Mouse (Mus musculus) CH12F3 (cell line): ENCODE data around the gene Gclc.

ENCODE experiments used
- in situ Hi-C: fragments of 300-500 bp; cut with MboI; formaldehyde crosslinking; loops from 2 replicates; pipeline ENCODE4 v1.14.3; 2020; ENCODE audit warnings: low sequenced_read_pairs

Gene Gclc

DNA sequence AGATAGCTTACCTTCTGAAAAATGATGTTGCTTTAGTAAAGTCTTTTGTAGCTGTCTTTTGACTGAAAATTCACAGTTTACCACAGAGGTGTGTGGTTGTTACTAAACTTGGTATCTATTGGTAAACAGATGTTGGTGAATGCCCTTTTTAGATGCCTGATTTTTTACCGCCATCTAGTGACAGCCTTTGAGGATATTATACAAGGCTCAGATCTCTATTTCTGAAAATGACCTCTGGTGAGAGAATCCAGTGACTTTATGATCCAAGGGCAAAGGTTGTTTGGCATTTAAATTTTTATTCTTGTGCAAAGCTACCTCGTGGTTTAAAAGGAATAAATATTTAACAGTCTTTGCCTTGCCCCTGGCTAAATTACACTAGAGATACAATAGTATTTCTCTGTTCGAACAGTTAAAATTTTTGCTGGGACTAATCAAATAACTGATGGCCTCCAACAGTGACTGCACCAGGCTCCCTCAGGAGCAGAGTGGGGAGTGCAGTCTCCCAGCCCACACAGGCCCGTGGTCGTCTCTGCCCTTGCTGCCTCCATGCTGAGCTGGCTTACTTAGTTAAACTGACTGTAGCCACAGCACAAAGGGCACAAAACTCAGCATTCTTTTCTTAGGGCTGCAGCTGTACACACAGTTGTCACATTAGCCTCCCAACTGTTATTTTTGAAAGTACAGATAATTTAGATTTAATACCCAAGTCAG, 27.3 kb downstream of the Gclc start:
- in situ Hi-C loops: no loop called here

DNA sequence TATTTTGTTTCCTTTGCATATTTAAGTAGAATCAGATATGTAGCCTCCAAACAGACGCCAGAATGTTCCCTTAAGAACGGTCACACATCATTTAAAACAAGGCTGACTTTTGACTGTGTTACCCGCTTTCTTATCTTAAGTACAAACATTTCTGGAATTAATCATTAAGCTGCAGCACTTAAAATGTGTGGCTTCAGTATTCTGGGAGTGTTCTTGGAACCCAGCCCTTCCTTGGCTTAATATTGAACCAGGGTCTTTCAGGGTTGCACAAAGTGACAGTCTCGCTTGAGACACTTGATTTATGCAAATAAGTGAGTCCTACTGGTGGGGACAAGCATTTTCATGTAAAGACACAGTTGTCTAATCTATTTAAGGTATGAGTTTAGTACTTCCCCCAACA, 27.9 kb downstream of the Gclc start:
- in situ Hi-C loops: no loop called here

DNA sequence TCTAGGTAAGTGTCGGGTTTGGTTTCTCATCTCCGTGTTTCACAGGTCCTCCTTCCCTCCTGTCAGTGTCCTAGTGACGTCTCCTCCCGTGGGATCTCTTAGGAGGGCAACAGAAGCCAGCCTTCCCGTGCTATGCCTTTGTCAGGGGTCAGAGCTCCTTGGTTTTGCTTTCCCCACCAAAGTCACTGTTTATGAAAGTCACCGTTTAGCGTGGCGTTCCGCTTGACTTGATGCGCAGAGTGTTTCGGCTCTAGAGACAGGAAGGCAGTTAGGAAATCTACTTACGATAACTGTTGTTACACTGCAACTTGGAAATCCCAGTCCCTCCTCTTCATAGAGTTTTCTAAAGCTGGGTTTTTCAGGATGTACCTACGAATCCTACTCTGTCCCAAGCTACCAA, 28.7 kb downstream of the Gclc start:
- in situ Hi-C loops: no loop called here

DNA sequence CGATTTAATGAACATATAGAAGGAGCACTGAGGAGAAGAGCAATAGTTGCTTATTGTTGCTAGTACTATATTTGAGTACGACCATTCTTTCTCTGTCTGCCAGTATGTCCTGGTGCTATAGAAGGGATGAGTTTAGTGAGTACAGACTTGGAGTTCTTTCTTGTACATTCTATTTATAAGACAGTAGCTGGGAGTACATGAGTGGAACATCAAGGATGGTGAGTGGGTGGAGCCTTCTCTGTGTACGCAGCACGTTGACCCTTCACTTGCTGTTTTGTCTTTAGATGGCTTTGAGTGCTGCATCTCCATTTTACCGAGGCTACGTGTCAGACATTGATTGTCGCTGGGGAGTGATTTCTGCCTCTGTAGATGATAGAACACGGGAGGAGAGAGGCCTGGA, 31.1 kb downstream of the Gclc start:
- in situ Hi-C loops: no loop called here

GRCm38 (mm10) chr9:77787936-77788335, 33.6 kb downstream of the Gclc start:
- in situ Hi-C loops: no loop called here

DNA sequence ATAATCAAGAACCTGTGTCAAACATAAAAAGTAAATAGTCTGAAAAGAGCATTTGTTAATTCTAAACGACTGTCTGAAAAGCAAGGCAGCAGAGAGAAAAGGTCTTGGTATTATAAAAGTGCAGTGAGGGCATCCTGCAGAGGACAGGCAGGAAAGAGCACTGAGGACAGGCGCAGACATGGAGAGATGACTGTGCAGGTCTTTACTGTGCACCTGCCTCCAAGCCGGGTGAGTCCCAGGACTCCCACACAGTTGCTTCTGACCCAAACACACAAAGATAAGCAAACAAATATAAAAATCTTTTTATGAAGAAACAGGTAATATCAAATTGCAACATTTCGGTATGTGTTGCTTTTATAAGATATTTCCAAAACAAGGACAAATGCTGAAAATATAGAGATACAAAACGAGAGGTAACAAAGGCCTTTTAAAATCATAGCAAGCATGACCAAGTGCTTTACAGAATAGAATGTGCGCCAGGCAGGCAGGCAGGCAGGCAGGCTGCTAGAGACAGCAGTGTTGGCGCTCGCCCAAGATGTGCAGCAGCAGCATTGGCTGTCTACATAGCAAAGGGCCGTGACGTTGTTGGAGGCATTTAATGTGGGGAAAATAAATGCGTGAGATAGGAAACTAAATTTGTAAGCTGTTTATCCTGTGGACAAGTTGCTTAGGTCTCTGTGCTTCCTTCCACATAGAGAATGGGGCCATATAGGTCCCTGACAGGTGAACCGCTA, 35.4 kb downstream of the Gclc start:
- in situ Hi-C loops: no loop called here

- in situ Hi-C loops: no loop called here
Observed at GRCm38 (mm10) chr9:77793838-77794237, 39.5 kb downstream of the Gclc start.

DNA sequence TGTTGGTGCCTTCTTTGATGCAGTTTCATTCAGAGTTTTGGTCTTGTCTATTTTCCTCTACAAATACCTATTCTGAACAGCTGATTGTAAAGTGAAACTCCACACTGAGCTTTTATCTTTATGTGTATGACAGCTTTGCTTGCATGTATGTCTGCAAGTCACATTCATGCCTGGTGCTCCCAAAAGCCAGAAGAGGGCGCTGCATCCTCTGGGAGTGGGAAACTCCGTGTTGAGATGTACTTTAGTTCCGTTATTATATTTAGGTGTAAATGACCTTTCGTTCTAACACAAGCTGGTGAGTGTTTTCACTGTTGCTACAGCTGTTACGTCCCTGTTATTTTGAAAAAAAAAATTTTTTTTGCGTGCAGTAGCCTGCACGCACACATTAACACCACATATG, 48.1 kb downstream of the Gclc start:
- in situ Hi-C loops: no loop called here

- in situ Hi-C loops: loop anchor here (5.0 kb wide), 1 partner anchor 206 kb away; no protein-coding TSS in a partner anchor
Observed at GRCm38 (mm10) chr9:77806426-77806825, 52.1 kb downstream of the Gclc start.

GRCm38 (mm10) chr9:77806842-77807668, 52.7 kb downstream of the Gclc start:
- in situ Hi-C loops: loop anchor here (5.0 kb wide), 1 partner anchor 205 kb away; no protein-coding TSS in a partner anchor

DNA sequence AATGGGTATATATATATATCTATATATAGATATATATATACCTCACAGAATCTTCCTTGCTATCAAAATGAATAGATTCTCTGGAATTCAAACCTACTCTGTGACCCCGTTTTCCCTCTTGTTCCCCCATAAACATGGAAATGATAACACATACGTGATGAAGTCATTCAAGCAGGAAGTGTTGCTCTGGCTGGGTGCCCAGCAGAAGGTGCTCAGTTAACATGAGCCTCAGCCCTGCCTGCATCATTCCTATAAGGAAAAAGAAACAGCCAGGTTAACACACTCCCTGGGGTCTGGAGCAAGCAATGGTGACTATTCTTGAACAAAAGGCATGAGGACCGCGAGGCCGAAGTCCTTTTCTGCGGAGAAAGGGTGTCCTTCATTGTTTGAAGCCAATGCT, 54.1 kb downstream of the Gclc start:
- in situ Hi-C loops: loop anchor here (5.0 kb wide), 1 partner anchor 204 kb away; no protein-coding TSS in a partner anchor

DNA sequence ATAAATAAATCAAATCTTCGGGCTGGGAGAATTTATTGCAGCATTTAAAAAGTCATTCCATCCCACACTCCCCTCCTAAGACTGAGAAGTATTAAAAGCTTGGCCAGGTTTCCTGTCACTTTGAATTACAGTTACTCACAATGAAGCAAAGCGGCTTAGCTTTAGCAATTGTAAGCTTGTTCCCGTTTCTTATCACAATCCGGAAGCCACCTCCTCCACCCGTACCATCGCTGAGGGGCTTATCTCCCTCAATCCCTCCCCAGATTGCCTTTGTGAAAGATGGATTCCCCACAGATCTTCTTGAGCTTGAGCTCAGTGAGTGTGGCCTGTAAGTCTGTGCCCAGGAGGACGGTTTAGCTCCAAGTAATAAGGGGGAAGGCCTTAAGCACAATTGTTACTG, 64.5 kb downstream of the Gclc start:
- in situ Hi-C loops: no loop called here

- in situ Hi-C loops: no loop called here
Observed at GRCm38 (mm10) chr9:77819318-77819717, 65.0 kb downstream of the Gclc start.

- in situ Hi-C loops: loop anchor here (10.0 kb wide), 1 partner anchor 84 kb away; no protein-coding TSS in a partner anchor
Observed at GRCm38 (mm10) chr9:77820836-77821235, 66.5 kb downstream of the Gclc start.

GRCm38 (mm10) chr9:77825380-77825961, 71.1 kb downstream of the Gclc start:
- in situ Hi-C loops: loop anchor here (10.0 kb wide), 1 partner anchor 79 kb away; no protein-coding TSS in a partner anchor

GRCm38 (mm10) chr9:77826237-77826636, 71.9 kb downstream of the Gclc start:
- in situ Hi-C loops: loop anchor here (10.0 kb wide), 1 partner anchor 79 kb away; no protein-coding TSS in a partner anchor

GRCm38 (mm10) chr9:77828531-77828965, 74.2 kb downstream of the Gclc start:
- in situ Hi-C loops: loop anchor here (10.0 kb wide), 1 partner anchor 76 kb away; no protein-coding TSS in a partner anchor

DNA sequence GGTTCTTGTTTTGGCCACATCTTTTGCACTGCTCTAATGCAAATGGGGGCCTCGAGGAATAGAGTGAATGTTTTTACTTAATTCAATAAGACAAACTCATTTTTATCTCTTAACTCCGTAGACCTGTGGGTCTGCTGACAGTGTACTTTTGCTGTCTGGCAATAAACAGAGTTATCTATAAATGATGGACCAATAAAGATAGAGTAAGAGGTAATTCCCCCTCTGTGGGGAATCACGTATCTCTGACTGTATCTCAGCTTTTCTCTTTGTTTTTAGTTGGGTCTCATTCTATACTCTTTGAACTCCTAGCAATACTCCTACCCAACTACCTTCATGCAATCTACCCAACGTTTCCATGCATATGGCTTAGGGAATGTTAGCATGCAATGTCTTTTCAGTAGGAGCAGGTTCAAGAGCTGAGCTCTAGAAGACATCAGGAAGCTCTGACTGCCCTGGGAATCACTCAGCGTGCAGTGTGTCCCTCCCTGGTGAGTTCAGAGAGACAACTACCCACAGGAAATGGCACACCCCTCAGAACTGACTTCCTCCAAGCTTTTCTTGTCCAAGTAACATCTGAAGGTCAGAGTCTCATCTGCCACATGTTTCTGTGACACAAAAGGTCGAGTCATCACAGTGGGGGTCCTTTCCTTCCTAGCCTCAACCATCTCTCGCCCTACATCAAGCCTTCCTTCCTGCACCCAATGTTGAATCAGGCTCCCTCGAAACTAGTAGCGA, 80.1 kb downstream of the Gclc start:
- in situ Hi-C loops: no loop called here

- in situ Hi-C loops: no loop called here
Observed at GRCm38 (mm10) chr9:77835122-77835521, 80.8 kb downstream of the Gclc start.

DNA sequence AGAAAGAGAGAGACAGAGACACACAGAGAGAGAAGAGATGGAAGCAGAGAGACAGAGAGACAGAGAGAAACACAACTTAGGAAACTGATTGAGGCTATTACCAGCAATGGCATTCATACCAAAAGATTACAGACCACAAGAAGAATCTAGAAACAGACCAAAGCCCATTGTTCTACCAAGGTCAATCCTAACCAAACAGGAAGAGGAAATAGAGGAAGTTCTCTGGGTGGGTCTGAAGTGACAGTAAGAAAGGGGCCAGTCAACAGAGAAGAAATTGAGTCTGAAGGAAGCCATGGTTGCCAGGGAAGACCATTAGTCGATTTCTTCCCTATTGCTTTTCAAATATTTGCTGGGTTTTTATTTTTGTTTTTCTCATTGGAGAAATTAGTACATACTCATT, 81.4 kb downstream of the Gclc start:
- in situ Hi-C loops: no loop called here
